Mouse (Mus musculus): ENCODE results near the gene Nkap. TPM values are rescaled to one million over a fixed set of nuclear protein-coding genes. Genes with fewer than 3 reads are reported as not detected.

Nkap gene
- 25.7 TPM for polyA plus RNA-seq (2017; shearing (Covaris generic))

GRCm38 (mm10) chrX:37126671-37127358, at the start of gene Nkap:
Gene Nkap, plus strand, starts transcription at chrX:37126795.

GRCm38 (mm10) chrX:37084927-37085660, 41.5 kb upstream of the Nkap start, which contains the start of gene Rpl39:
Gene Rpl39, minus strand, starts transcription at chrX:37085402.

GRCm38 (mm10) chrX:37110193-37110880, 16.3 kb upstream of the Nkap start, which contains the start of gene Upf3b:
Gene Upf3b, minus strand, starts transcription at chrX:37110322.

GRCm38 (mm10) chrX:37168742-37169141, 42.1 kb downstream of the Nkap start, which contains the start of gene Akap14:
Gene Akap14, minus strand, starts transcription at chrX:37168842.

GRCm38 (mm10) chrX:37191105-37191743, 64.6 kb downstream of the Nkap start, which contains the start of the genes Ndufa1 and Rnf113a1:
Gene Ndufa1, minus strand, starts transcription at chrX:37191163.
Gene Rnf113a1, plus strand, starts transcription at chrX:37191245.

Other genes with a start within 250 kb of the Nkap start
- 2.1 TPM for gene Nkrf, start 223.9 kb upstream of the Nkap start, polyA plus RNA-seq (2017; shearing (Covaris generic))
- gene Sept6, start 135.0 kb upstream of the Nkap start, polyA plus RNA-seq (2017; shearing (Covaris generic)), result 115 TPM
- not detected for gene Sowahd, start 78.0 kb upstream of the Nkap start, polyA plus RNA-seq (2017; shearing (Covaris generic))
- 449 TPM for gene Rpl39, start 41.4 kb upstream of the Nkap start, polyA plus RNA-seq (2017; shearing (Covaris generic))
- gene Upf3b, start 16.5 kb upstream of the Nkap start, polyA plus RNA-seq (2017; shearing (Covaris generic)), result 19.7 TPM
- gene Akap14, start 42.0 kb downstream of the Nkap start, polyA plus RNA-seq (2017; shearing (Covaris generic)), result not detected
- gene Ndufa1, start 64.4 kb downstream of the Nkap start, polyA plus RNA-seq (2017; shearing (Covaris generic)), result 234 TPM
- 13.2 TPM for gene Rnf113a1, start 64.5 kb downstream of the Nkap start, polyA plus RNA-seq (2017; shearing (Covaris generic))
- gene Gm9, start 84.2 kb downstream of the Nkap start, polyA plus RNA-seq (2017; shearing (Covaris generic)), result not detected
- gene Rhox1, start 95.5 kb downstream of the Nkap start, polyA plus RNA-seq (2017; shearing (Covaris generic)), result not detected
- not detected for gene Rhox2a, start 118.2 kb downstream of the Nkap start, polyA plus RNA-seq (2017; shearing (Covaris generic))
- not detected for gene Rhox3a, start 123.1 kb downstream of the Nkap start, polyA plus RNA-seq (2017; shearing (Covaris generic))
- not detected for gene Rhox4a, start 138.5 kb downstream of the Nkap start, polyA plus RNA-seq (2017; shearing (Covaris generic))